Mouse (Mus musculus) adrenal gland, adult 18-20 months (tissue): Measurements from ENCODE around the gene Rimbp3. TPM values are rescaled to one million over a fixed set of nuclear protein-coding genes. Genes with fewer than 3 reads are reported as not detected.
A peak's percentile ranks its signal among the peaks of the same experiment; 100 is the strongest.
"Not testable (repeated sequence)": the region's sequence is repeated elsewhere in the genome, so short reads cannot be mapped to it uniquely, and the experiment has no call there.

Experiments
- DNase-seq, 2 experiments: peaks; one replicate each; pipeline ENCODE4 v3.0.0; 2021 to 2022; ENCODE audit warnings: low spot score in 2 of 2
- long read RNA-seq, 2 experiments: library from polyadenylated mRNA; stranded (forward); transcript quantifications; one replicate each; pipeline ENCODE4 v2.0.0; 2021
- total RNA-seq, 2 experiments: library from RNA; stranded (reverse); gene quantifications; 1 replicate in 1 of 2; 2 replicates in 1 of 2; pipeline ENCODE4 v1.2.3; 2021

Gene Rimbp3
- total RNA-seq, result under 1 TPM in 1 of 2 experiments, not detected in 1; 0.06 TPM
- long read RNA-seq, experiment 1, result 0 reads
- long read RNA-seq, experiment 2, result 0 reads

DNA sequence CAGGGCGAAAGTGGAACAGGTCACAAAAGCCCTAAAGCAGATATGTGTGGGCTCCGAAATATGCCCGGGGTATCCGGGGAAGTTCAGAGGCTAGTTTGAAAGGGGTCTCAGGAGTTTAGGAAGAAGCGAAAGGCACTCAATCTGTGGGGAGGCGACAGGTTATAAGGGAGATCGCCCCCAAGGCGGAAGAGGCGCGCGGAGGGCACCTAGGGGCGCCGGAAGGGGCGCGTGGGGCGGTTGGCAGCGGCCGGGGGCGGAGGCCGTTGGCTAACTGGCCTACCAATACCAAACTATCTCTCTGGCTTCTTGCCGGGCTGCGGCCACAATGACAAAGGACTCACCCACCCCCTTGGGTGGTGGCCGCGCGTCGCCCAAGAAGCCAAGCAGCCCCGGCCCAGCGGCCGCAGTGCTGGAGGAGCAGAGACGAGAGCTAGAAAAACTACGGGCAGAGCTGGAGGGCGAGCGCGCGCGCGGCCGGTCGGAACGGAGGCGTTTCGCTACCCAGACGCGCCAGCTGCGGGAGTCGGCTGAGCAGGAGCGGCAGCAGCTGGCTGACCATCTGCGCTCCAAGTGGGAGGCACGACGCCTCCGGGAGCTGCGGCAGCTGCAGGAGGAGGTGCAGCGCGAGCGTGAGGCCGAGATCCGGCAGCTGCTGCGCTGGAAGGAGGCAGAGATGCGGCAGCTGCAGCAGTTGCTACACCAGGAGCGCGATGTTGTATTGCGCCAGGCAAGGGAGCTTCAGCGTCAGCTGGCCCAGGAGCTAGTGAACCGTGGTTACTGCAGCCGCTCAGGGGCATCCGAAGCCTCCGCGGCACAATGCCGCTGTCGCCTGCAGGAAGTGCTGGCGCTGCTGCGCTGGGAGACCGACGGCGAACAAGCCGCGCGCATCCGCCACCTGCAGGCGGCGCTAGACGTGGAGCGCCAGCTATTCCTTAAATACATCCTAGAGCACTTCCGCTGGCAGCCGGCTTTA, at the start of gene Rimbp3:
Gene Rimbp3, plus strand, starts transcription at position 215 of the 973 bp plus-strand sequence.
- DNase-seq, result peak; percentile 82 to 86

DNA sequence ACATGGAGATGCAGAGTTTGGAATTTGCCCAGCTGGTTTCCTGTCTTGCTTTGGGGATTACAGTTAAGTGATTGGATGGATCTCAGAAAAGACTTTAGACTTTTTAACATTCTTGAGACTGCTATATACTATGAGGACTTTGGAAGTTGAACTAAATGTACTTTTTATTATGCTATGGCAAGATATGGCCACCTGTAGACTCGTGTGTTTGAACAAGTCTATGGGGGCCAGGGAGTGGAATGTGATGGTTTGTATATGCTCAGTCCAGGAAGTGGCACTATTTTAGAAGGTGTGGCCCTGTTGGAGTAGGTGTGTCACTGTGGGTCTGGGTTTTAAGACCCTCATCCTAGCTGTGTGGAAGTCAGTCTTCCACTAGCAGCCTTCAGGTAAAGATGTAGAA, 42.9 kb upstream of the Rimbp3 start:
- not testable (repeated sequence) for DNase-seq

DNA sequence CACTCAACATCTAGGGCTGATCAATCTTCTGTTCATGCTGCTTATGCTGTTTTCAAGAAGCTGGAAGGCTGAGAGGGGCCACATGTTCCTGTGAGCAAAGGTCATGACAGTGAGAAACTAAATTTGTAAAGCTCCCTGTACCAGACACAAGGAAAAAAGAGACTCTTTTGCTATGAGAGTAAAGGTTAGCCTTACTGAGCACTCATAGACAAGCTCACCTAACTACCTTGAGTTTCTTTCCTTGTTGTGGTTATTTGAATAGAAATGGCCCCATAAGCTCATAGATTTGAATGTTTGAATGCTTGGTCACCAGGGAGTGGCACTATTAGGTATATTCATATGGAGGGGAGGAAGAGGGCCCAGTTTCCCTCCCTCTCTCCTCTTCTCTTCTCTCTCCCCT, 41.2 kb upstream of the Rimbp3 start:
- DNase-seq, result no peak

DNA sequence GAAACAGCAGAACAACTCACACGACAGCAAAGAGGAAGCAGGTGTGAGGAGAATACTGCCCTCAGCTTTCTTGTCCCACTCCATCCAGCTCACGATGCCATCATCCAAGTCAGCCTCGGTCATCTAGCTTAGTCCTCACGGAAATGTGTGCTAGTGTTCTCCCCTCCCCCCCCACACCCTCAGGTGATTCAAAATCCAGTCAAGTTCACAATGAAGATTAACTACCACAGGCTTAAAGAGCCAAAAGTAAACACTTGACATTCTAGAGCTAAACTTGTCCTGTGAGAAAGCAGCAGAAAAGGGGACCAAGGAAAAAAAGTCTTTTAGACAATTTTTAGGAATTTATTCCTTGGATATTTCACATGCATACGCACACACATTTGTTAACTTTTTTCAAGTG, 40.4 kb upstream of the Rimbp3 start:
- no peak for DNase-seq

DNA sequence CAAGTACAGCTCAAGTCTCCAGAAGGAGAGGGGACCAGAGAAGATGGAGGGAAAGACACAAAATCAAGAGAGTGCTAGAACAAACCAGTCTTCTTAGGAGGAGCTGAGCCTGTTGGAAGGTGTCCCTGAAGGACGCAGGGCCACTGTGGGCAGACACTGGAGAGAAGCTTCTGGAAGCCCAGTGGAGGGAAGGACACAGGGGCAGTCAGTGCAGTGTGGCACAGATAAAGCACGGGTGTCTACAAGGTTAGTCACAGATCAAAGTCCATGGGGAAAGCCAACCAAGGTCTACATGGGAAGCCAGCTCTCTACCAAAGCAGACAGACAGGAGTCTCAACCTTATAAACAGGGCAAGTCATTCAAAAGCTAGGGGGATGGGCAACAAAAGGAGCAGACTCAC, 32.6 kb upstream of the Rimbp3 start:
- DNase-seq, result peak in 1 of 2 experiments; percentile 26

DNA sequence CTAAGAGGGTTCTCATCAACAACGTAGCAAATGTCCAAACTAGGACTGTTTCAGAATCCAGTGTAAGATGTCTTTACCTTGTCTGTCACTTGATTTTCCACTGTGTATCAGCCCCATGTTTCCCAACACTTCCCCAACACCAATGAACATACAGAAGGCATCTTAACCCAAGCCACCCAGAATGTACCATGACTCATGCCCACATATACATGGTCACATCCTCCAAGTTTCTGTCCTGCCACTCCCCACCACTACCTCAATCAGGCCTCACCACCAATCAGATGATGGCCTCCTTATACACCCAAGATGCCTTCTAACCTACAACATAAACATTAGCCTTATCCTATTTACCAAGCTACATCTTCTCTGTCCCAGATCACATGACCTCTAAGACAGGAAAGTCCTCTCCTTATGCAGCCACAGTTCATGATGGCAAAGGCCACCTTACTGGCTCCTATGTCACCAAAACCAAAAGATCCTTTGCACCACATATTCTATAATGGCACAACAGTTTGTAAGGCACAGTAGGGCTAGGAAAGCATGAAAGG, 30.7 kb upstream of the Rimbp3 start:
- no peak for DNase-seq

DNA sequence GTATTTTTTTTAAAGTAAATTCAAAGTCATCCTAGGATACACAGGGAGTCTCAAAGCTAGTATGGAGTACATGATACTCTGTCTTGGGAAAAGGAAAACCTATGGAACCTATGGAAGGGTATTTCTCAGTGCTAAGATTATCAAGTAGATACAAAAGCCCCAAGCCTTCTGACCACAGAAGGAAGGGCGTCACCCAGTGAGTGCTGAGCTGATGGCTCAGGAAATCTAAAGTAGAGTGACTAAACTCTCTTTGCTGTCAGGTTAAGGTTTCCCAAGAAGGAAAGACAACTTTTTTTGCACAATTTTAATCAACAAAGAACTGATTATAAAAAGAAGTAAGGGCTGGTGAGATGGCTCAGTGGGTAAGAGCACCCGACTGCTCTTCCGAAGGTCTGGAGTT, 28.7 kb upstream of the Rimbp3 start:
- no peak for DNase-seq

DNA sequence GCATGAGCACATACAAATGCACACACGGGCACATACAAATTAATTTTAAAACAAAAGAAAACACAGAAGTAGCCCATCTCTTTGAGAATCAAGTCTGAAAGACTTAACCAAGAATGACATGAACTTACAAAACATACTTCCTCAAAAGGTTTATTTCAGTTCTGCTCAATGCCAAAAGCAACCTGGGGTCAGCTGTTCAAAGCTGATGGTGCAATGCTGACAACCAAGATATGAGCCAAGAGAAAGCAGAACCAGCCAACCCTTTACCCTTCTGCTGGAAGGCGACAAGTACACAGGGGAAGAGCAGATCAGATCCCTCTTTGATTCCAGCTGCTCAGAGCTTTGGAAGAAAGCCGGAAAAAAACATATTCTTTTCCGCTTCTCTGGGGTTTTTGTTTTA, 27.0 kb upstream of the Rimbp3 start:
- no peak for DNase-seq

DNA sequence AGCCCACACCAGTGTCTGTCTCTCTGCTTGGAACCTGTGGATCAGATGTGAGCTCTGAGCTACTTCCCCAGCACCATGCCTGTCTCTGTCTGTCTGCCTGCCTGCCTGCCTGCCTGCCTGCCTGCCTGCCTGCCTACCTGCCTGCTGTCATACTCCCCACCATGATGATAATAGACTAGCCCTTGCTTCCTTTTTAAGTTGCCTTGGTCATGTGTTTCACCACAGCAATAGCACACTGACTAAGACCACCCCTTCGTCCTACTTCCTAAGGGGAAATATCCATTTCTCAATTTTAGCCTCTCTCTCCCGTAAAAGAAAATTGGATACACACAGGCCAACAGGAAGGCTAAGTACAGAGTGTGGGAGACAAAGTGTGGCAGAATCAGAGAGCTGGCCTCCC, 26.3 kb upstream of the Rimbp3 start:
- no peak for DNase-seq

DNA sequence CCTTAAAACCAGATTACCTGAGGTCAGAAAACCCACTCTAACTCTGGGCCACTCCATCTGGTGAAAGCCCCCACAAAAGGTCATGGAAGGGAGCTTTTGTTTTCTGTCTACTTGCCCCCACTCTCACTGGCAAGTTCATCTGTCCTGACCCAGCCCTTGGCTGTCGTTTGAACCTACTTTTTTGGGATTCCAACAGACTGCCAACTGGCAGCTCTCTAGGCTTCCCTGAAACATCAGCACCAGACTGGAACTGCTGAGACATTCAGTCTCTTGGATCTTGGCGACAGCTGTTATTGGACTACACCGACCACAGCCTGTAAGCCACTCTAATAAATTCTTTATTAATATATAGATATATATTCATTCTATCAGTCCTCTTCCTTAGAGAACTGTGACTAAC, 25.4 kb upstream of the Rimbp3 start:
- DNase-seq, result no peak

DNA sequence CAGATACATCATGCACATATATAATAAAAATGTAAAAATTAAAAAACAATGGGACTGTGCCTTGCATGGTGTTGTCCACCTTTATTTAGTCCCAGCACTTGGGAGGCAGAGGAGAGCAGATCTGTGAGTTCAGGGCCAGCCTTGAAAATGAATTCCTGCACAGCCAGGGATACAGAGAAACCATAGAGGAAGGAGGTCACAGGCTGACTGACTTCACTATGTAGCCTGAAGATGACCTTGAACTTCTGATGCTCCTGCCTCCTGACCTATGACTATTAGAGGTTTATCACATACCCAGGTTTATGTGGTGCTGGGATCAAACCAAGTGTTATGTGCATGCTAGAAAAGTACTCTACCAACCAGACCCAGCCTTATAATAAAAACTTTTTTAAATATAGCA, 22.9 kb upstream of the Rimbp3 start:
- DNase-seq, result no peak

DNA sequence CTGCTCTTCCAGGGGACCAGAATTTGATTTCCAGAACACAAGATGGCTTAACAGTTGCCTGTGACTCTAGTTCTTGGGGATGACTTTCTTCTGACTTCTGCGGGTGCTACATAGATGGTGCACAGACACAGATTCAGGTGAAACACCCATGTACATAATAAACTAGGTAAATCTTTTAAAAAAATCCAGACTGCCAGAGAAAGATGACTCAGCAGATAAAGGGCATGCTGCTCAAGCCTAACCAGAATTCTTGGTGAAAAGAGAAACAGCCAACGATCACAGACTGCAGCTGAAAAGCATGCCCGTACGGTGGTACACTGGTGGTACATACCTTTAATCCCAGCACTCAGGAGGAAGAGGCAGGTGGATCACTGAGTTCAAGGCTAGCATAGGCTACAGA, 14.6 kb upstream of the Rimbp3 start:
- no peak for DNase-seq

DNA sequence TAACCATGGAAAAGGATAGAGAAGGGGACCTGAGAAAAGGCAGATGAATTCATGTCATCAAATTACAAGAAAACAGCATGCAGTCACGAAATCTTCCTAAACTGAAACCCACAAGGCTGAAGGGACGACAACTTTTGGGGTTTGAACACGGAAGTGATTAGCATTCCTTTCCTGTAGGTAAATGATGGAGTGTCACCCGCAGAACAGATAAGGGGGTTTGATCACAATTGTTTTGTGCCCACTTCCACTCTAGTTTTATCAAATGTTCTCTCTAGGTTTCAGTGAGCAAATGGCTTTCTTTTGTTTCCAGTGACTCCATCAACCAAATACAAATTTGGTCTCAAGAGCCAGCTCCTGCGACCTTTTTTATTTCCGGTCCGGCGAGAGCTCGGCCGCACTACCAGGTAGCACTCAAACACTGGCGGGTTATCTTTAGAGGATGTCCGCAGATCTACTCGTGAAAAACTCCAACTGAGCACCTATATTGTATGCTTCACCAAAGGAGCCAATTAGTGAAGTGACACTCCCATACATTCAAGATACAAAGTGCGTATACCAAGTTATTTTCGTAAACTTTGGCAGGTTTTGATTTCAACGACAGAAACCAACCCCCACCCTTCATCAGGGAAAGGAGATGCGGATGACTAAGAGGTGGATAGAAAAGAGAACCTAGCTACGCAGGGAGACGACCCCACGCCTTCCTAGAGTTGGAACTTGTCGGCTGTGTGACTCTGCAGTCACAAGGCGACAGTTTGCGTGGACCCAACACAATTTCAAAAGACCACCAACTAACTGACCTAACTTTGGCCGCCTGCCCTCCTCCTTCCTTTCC, 8.1 kb upstream of the Rimbp3 start:
- peak in 1 of 2 experiments; percentile 46 for DNase-seq

DNA sequence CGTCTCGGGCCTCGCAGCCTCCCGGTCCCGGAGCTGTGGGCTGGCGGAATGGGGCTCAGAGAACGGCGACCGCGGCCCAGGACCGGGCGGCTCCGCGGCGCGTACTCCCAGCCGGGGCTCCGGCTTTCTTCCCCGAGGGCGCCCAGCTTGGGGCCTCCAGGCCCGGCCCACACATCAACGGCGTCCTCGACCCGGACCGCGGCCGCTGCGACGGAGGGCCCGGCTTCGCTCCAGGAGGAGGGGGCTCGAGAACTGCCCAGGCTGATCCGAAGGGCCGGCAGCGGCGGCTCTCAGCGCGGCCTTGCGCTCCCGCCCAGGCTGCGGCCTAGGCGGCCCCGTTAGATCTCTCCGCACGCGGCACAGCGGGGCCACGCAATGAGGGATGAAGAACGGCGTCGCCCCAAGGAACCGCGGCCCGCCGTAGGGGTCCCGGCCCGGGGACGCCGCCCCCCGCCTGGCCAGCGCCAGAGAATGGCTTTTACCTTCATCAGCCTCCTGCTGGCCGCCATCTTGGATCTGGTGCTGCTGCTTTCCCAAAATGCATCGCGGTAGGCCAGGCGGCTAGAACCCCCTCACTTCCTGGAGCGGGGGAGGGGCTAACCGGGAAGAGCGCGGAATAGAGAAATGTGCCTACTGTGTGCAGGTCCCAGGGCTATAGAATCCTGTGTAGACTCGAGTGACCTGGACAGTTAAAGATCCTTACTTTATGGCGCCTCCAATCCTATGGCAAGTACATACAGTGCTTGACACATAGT, 7.3 kb upstream of the Rimbp3 start:
- DNase-seq, result peak; percentile 77 to 80

DNA sequence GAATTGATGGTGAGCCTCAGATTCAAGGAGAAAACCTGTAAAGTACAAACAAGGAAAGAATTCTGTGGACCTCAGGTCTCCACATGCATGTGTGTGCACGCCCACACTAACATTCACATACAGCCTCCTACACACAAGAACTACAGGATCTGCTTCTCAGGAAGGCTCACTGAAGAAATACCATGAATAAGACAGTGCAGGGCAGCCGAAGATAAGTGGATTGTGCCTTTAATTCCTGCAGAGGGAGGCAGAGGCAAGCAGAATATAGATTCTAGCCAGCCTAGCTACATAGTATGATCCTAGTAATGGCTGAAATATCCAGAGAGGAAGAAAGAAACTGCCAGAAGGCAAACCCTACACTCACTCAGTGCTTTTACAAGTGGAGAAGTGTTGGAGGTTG, 6.4 kb upstream of the Rimbp3 start:
- no peak for DNase-seq

DNA sequence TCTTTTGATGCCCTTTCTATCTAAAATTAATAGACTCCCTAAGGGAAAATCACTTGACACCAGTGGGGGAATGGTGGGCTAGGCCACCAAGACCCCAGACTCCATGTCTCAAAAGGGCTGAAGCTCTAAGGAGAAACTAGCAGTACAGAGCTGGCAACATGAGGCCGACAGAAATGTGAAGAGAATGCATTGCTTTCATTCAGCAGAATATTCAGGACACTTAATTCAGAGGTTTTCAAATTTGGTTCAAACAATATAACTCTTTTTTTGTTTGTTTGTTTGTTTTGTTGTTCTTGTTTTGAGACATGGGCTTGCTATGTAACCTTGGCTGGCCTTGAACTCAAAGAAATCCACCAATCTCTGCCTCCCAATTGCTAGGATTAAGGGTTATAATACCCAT, 5.9 kb upstream of the Rimbp3 start, which contains the start of gene Ube2l3:
Gene Ube2l3, minus strand, starts transcription at position 101 of the 400 bp plus-strand sequence.
- DNase-seq, result no peak

DNA sequence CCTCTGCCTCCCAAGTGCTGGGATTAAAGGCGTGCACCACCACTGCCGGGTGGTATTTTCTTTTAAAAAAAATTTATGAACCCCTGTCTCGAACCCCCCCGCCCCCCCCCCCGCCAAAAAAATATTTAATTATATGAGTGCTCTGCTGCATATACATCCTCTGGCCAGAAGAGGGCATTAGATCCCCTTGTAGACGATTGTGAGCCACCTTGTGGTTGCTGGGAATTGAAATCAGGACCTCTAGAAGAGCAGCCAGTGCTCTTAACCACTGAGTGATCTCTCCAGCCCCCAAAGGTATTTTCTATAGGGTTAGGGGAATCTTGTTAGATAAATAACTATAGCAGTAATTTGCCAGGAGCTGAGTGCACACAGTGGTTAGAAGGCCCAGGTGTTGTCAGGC, 3.4 kb upstream of the Rimbp3 start:
- no peak for DNase-seq

DNA sequence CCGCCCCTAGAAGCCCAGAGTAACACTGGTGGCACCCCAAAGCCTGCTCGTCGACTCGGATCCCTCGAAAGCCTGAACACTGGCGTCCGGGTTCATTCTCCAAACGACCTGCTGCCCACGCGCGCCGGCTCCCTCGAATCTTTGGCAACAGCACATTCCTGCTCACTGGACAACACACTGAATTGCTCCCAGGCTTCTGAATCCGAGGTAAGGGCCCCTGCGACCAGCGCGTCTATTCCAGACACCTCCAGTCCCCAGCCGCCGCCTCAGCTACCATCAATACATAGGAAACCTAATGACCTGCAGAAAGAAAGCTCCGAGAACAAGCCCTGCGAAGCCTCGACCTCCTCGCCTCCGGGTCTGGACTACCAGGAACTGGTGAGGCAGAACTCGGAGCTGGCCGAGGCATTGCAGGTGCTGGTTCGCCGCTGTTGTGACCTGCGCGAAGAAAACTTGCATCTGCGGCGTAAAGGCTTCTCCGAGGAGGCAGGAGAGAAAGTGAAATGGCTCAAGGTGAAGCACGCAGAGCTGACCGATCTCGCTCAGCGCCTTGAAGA, 1.1 kb downstream of the Rimbp3 start:
- peak; percentile 31 to 40 for DNase-seq

DNA sequence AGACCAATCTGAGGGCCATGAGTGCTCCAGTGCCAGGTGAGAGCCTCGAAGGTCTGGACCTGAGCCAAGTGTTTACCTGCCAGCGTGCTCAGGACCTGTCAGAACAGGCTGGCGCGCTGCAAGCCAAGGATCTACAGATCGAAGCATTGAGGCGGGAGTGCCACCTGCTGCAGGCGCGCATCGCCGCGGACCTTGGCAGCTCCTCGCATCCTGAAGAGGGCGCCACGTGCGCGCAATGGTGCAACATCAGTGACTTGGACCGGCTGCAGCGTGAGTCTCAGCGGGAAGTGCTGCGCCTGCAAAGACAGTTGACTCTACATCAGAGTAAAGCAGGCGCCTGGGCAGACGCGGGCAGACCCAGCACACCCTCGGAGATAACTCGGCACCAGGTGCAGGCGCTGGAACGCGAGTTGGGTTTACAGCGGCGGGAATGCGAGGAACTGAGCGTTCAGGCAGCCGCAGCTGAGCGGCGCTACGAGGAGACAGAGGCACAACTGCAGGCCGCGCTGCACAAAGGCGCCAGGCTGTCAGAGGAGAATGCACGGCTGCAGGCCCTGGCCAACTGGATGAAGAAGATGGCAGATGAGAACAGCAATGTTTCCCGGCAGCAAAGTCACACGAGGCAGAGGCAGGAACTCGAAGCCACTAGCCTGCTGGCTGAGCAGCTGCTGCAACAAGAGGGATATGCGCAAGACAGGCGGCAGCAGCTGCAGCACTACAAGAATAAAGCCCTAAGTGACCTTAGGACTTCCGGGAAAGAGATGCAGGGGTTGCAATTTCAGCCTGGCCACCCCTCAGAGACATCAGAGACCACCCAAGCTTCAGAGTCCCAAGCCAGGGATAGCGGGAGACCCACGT, 1.8 kb downstream of the Rimbp3 start:
- peak; percentile 86 to 91 for DNase-seq
